Mouse (Mus musculus) left cerebral cortex, postnatal 4 days (tissue): Measurements from ENCODE around the gene Phf10. TPM values are rescaled to one million over a fixed set of nuclear protein-coding genes. Genes with fewer than 3 reads are reported as not detected.
"Not testable (repeated sequence)": the region's sequence is repeated elsewhere in the genome, so short reads cannot be mapped to it uniquely, and the experiment has no call there.

ENCODE experiments used
- DNase-seq: peaks from one replicate; pipeline ENCODE4 v3.0.0-alpha.2; 2022
- intact Hi-C: fragments of 180-260 bp; cut with DNase I; formaldehyde crosslinking; loops from one replicate; pipeline ENCODE4 v1.15.1; 2025
- total RNA-seq, 2 experiments: library from RNA; stranded (reverse); gene quantifications; 2 replicates each; pipeline ENCODE4 v1.2.3; 2021

The Phf10 gene
- total RNA-seq, 2 experiments from 2014 or later, result 80.8 to 85.9 TPM

DNA sequence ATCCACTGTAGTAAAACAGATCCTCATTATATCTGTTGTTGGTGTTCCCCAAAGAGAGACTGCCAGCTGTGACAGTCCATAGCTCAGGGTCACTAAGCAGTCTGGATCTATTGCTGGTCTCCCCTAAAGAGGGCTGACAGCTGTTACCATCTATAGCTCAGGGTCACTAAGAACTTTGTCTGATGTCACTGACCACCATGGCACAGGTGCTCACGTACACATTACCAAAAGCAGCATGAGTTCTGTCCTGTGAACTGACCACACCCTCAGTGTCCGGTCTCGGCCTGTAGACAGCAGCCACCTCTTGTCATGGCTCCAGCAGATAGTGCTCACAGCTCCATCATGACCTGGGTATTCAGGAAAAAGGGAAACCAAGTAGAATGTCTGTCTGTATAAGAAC is 57.9 kb downstream of the Phf10 start:
- DNase-seq, result no peak
- intact Hi-C loops, result loop anchor here (10.0 kb wide), 1 partner anchor 618 kb away; no protein-coding TSS in a partner anchor

DNA sequence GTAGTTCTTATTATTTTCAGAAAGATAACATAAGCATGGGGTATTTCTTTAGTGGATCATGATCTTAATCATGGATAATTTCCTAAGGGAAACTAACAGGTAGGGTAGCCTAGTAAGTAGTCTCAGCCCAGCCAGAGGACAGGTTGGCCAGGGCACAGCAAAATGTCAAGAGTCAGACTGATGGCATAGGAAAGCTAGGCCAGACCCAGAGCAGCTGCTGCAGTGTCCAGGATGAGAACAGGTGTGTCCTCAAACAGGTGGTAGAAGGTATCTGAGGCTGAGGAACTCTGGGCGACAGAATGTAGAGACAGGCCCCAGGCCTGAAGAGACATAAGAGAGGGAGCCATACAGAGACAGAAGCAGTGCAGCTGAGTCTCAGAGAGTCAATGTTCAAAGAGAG is 62.1 kb downstream of the Phf10 start:
- intact Hi-C loops, result no loop called here
- DNase-seq, result no peak

DNA sequence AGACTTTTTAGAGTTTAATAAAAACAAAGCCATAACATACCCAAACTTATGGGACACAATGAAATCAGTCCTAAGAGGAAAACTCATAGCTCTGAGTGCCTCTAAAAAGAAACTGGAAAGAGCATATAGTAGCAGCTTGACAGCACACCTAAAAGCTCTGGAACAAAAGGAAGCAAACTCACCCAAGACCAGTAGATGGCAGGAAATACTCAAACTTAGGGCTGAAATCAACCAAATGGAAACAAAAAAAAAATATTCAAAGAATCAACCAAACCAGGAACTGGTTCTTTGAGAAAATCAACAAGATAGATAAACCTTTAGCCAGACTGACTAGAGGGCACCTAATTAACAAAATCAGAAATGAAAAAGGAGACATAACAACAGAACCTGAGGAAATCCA is 66.0 kb downstream of the Phf10 start:
- intact Hi-C loops, DNase-seq: not testable (repeated sequence)

Other genes starting within 250 kb of the Phf10 start
- 1 to 10 TPM; 2.9 to 5.5 TPM for gene Wdr27, start 18.1 kb downstream of the Phf10 start, total RNA-seq
- gene 1600012H06Rik, start 18.1 kb downstream of the Phf10 start, total RNA-seq, result 10 to 100 TPM; 21.7 to 22.0 TPM
- gene 9030025P20Rik, start 17.2 kb upstream of the Phf10 start, total RNA-seq, result 1 to 10 TPM; 5.6 to 9.2 TPM
- gene Gm3417, start 17.5 kb upstream of the Phf10 start, total RNA-seq, result not detected
- gene Gm3435, start 48.9 kb upstream of the Phf10 start, total RNA-seq, result 1 to 10 TPM; 3.1 to 3.7 TPM
- 10 to 100 TPM; 56.5 to 58.0 TPM for gene Ermard, start 79.9 kb upstream of the Phf10 start, total RNA-seq
- 1 to 10 TPM in 1 of 2 experiments, under 1 TPM in 1; 0.79 to 3.2 TPM for gene Tcte3, start 80.2 kb upstream of the Phf10 start, total RNA-seq
- 1 to 10 TPM; 6.6 to 7.7 TPM for gene Gm3448, start 80.3 kb upstream of the Phf10 start, total RNA-seq